Mouse (Mus musculus) spleen, adult 18-20 months (tissue): ENCODE data around the gene Dapp1.
"Not testable (repeated sequence)": the region's sequence is repeated elsewhere in the genome, so short reads cannot be mapped to it uniquely, and the experiment has no call there.

Source experiments
- DNase-seq, 2 experiments: peaks; one replicate each; pipeline ENCODE4 v3.0.0; 2022; ENCODE audit warnings: mixed read lengths in 2 of 2

Gene Dapp1

DNA sequence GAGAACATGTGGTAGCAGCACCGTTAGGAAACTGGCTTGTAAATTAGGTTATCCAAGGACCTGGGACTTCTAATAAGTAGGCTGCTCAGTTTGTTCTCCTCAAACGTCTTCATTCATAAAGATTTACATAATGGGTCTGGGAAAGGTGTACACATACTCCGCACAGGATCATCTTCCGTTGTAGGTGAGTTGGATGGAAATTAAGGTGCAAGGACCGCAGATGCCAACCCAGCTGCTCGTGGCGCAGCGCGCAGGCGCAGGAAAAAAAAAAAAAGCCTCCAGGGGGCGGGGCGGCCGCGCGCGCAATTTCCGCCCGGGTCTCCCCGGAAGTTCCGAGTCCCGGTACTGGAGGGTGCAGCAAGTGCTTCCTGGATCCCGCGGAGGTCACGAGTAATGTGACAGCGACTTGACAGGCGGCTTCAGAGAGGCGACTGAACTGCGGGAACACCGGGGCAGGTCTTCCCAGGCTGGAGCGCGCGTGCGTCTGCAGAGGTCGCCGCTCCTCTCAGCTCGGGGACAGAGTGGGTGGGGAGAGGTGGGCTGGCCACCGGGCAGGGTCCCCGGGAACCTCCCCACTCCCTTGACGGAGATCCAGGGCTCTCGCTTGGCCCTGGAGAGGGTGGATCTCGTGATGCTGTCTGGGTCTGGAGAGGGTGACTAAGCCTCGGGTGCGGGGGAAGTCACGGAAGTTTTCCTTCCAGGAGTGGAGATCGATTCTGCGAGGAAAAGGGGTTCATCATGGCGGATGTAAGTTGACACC lies 63.0 kb downstream of the Dapp1 start, which contains the start of gene Lamtor3:
Gene Lamtor3 (plus strand): TSS at position 335 of the 760 bp plus-strand sequence.
- peak; percentile 81 to 82 for DNase-seq

GRCm38 (mm10) chr3:137917694-137918171 lies 63.6 kb downstream of the Dapp1 start:
- no peak for DNase-seq

GRCm38 (mm10) chr3:137914567-137914966 lies 66.8 kb downstream of the Dapp1 start:
- not testable (repeated sequence) for DNase-seq

GRCm38 (mm10) chr3:137913093-137913492 lies 68.3 kb downstream of the Dapp1 start:
- no peak for DNase-seq

DNA sequence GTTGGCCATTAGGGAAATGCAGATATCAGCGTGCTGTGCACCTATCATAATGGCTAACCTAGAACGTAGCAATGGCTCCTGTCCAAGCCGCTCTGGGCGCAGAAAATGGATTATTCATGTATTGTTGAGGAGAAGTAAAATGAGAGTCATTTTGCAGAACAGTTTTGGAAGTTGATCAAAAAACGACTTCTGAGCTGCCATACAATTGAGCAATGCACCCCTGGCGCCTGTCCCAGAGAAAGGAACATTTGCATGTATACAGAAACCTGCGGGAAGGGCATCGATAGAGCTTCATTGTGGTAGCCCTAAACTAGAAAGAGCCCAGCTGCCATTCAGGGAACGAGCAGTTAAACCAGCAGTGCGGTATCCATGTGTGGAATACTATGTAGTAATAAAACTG lies 81.2 kb downstream of the Dapp1 start:
- no peak for DNase-seq

GRCm38 (mm10) chr3:137897685-137898084 lies 83.7 kb downstream of the Dapp1 start:
- DNase-seq, result no peak

DNA sequence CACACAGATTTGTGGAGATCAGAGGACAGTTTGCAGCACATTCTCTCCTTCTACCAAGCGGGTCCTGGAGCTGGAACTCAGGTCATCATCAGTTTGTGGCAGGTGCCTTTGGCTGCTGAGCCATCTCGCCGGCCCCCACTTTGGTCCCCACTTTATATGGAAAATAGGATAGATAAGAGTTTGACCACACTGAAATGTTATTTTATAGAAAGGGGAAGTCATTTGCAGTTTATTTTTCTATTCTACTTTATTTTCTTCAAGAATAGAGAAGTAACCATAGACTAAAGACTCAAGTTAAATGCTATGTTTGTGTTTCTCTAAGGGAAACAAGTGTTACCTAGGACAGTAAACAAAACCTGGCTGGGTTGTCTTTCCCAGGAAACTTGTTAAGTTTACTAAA lies 84.5 kb downstream of the Dapp1 start:
- DNase-seq, result no peak

DNA sequence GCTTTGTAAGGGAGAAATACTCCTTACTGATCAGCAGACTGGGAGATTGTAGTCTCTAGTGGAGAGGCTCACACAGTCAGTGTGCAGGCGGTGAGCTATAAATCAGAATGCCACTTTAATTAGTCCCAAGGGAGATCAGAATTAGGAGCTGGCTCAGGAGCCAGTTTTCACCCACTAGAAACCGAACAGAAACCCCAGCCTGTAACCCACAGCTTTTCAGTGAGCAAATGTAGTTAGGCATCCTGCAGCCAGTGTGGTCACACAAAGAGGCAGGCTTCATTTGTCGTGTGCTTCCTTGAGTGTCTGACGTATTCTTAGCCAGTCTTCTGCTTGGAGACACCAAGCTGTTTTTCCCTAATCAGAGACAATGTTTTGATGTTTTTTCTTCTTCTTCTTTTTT lies 85.0 kb downstream of the Dapp1 start:
- DNase-seq, result no peak

GRCm38 (mm10) chr3:137895196-137895595 lies 86.1 kb downstream of the Dapp1 start:
- DNase-seq, result peak in 1 of 2 experiments; percentile 13

GRCm38 (mm10) chr3:137893789-137894188 lies 87.6 kb downstream of the Dapp1 start:
- no peak for DNase-seq

GRCm38 (mm10) chr3:137892118-137892517 lies 89.2 kb downstream of the Dapp1 start:
- DNase-seq, result no peak

DNA sequence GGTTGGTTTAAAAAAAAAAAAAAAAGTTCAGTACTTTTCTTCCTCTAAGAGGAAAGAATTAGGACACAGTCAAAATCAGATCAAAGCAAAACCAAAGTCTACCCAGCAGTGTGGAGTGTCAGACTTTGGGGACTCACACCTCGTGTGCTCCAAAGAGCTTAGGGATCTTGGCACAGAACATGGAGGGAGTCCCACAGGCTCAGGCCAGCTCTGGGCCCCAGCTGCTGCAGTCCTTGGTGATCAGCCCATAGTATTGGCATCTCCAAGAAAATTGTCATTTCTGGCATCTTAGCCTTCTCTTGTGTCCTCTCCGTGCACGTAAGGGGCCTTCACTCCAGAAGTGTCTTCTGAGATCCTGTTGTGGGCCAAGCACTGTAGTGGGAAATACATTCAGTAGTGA lies 90.3 kb downstream of the Dapp1 start:
- DNase-seq, result no peak

DNA sequence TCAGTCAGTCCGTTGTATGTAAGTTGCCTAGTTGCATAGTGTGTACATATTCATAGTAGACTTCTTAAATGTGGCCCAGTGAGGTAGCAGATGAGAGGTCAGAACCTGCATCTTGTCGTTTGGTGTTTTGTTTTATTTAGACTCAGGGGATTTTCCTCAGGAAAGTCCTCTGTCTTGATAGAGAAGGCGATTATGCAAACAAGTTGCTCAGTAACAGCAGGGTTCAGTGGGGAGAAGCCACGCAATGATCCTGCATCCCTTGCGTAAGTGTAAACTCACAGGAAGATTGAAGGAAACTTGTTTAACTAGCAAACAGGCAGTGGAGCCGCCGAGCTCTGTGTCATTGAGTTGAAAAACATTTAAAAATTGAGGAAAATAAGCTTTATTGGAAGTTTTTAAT lies 93.4 kb downstream of the Dapp1 start:
- DNase-seq, result no peak

GRCm38 (mm10) chr3:137881093-137881492 lies 100.3 kb downstream of the Dapp1 start:
- no peak for DNase-seq
